Mouse (Mus musculus) thymus, adult 2 months (tissue): ENCODE data around the gene Grb7.

Experiments used
- CTCF ChIP-seq: fragments of 200-500 bp; IDR thresholded peaks from 2 replicates; pipeline ENCODE4 v1.5.1; 2012; ENCODE audit warnings: mild to moderate bottlenecking, control low read depth, low read length, moderate library complexity, borderline replicate concordance; ENCODE audit not compliant: control insufficient read depth, poor library complexity, insufficient read depth; ENCODE audit errors: extremely low read depth
- POLR2A ChIP-seq: fragments of 200-500 bp; IDR thresholded peaks from 2 replicates; pipeline ENCODE4 v1.6.1; 2012; ENCODE audit warnings: mild to moderate bottlenecking, low read length, control low read depth, moderate library complexity; ENCODE audit not compliant: control insufficient read depth, poor library complexity, insufficient read depth; ENCODE audit errors: extremely low read depth

GRCm38 (mm10) chr11:98456545-98456944 is 10.4 kb downstream of the Grb7 start:
- TF ChIP-seq CTCF = no peak
- no peak for TF ChIP-seq POLR2A
